Mouse (Mus musculus): ENCODE measurements at regions not wholly inside any gene's neighbourhood (a gene's known extent, or its start where the extent isn't known, plus 50 kb on each side); places are given as distances from the start of the nearest gene placed in this dataset.

GRCm38 (mm10) chr7:70136837-70137236, 229.7 kb downstream of the Nr2f2 start:
- TF ChIP-seq CTCF (IDR thresholded peaks at IDR 0.05; ENCODE audit: low read depth): no peak
- no peak for TF ChIP-seq EP300 (IDR thresholded peaks at IDR 0.05; ENCODE audit: low read depth)
